In genomic region chr10:26322344-26323051, GRCm38 (mm10) we compare ENCODE assay signal across 15 mouse cellular contexts. TPM values are rescaled to one million over a fixed set of nuclear protein-coding genes. Genes with fewer than 3 reads are reported as not detected.
DNase-seq lines count a peak whose midpoint lies in the region; ATAC-seq and TF ChIP-seq lines count a peak whose summit lies in the region.
"Had no signal": no experiment of that assay in that cellular context is flagged by ENCODE, and none has a peak within 500 bp of the region (broad histone marks: within the 10 kb centered on the region; RNA-seq: fewer than 3 reads in every experiment).

No protein-coding gene starts in this region.

- H3K9me3 ChIP-seq in lung, postnatal 0 days (ENCODE audit: low read length): no peaks in the 10 kb centered on the region
- H3K9me3 ChIP-seq in hindbrain, embryonic 16.5 days (ENCODE audit: control insufficient read depth, low read length): no peaks in the 10 kb centered on the region
- H3K9me3 ChIP-seq: hindbrain, embryonic 15.5 days; limb, embryonic 15.5 days had no signal

- H3K4me2 ChIP-seq in lung, postnatal 0 days (replicated peaks; ENCODE audit: low read depth, low read length): no peak overlapping the region
- H3K4me2 ChIP-seq in hindbrain, embryonic 16.5 days (ENCODE audit: low read length): no peak overlapping the region
- H3K4me2 ChIP-seq: hindbrain, embryonic 15.5 days; limb, embryonic 15.5 days had no signal

- ATAC-seq in lung, postnatal 0 days: no peak
- no peak for ATAC-seq in cerebellum, adult (ENCODE audit: insufficient number of reproducible peaks, low FRiP score, low TSS enrichment)
- ATAC-seq in hindbrain, embryonic 16.5 days: no peak
- ATAC-seq: forebrain, embryonic 16.5 days had no signal

- peak; percentile 41 for TF ChIP-seq CTCF in lung, postnatal 0 days (IDR thresholded peaks at IDR 0.05)

- TF ChIP-seq EP300 in lung, postnatal 0 days (IDR thresholded peaks at IDR 0.05): no peak

- H3K4me3 ChIP-seq in lung, postnatal 0 days (ENCODE audit: low read depth, low read length): no peak overlapping the region
- peak overlapping the region; percentile 0; the same call in 1 of the 2 replicates for H3K4me3 ChIP-seq in macrophage (ENCODE audit: inconsistent target)
- no peak overlapping the region for H3K4me3 ChIP-seq in hindbrain, embryonic 16.5 days (ENCODE audit: low read length)
- H3K4me3 ChIP-seq: hindbrain, embryonic 15.5 days; limb, embryonic 15.5 days had no signal

- WGBS in lung, postnatal 0 days: 79% methylated on average over 7 of the region's 7 CpGs
- WGBS in macrophage (ENCODE audit: missing documents): 57% methylated on average over 7 of the region's 7 CpGs
- 84% methylated on average over 7 of the region's 7 CpGs for WGBS in hindbrain, embryonic 16.5 days

- H3K4me1 ChIP-seq in lung, postnatal 0 days (ENCODE audit: insufficient read depth, low read depth, low read length): no peaks in the 10 kb centered on the region
- no peaks in the 10 kb centered on the region for H3K4me1 ChIP-seq in hindbrain, embryonic 16.5 days (ENCODE audit: control insufficient read depth, insufficient read depth, low read depth, low read length)
- H3K4me1 ChIP-seq: limb, embryonic 15.5 days had no signal

- no peak overlapping the region for H3K9ac ChIP-seq in lung, postnatal 0 days (replicated peaks; ENCODE audit: low read depth)
- no peak overlapping the region for H3K9ac ChIP-seq in hindbrain, embryonic 16.5 days (ENCODE audit: low read depth, low read length)
- H3K9ac ChIP-seq: hindbrain, embryonic 15.5 days; limb, embryonic 15.5 days had no signal

- H3K27ac ChIP-seq in lung, postnatal 0 days (ENCODE audit: low read length): no peak overlapping the region
- H3K27ac ChIP-seq in macrophage: no peak overlapping the region
- no peak overlapping the region for H3K27ac ChIP-seq in hindbrain, embryonic 16.5 days (ENCODE audit: low read depth, low read length)
- H3K27ac ChIP-seq: hindbrain, embryonic 15.5 days; limb, embryonic 15.5 days had no signal

- no peaks in the 10 kb centered on the region for H3K79me2 ChIP-seq in macrophage (ENCODE audit: inconsistent target)

- H3K36me3 ChIP-seq in lung, postnatal 0 days (ENCODE audit: insufficient read depth, low read length): peaks cover 18% of the 10 kb centered on the region; the same call in 1 of the 2 replicates
- peaks cover 4% of the 10 kb centered on the region; the same call in 1 of the 2 replicates for H3K36me3 ChIP-seq in macrophage (ENCODE audit: inconsistent target)
- H3K36me3 ChIP-seq in hindbrain, embryonic 16.5 days (ENCODE audit: control insufficient read depth, insufficient read depth, low read length): peaks cover 2% of the 10 kb centered on the region; the same call in 1 of the 2 replicates
- H3K36me3 ChIP-seq: hindbrain, embryonic 15.5 days had no signal

- DNase-seq in lung, postnatal 0 days (ENCODE audit: low spot score): no peak
- DNase-seq in lung, postnatal 36 days: no peak
- peak; percentile 8 for DNase-seq in MEL-GATA-1-ER (ENCODE audit: extremely low read depth, low read depth)
- DNase-seq in thymus, postnatal 25 days: peak; percentile 59
- no peak for DNase-seq in spleen, adult 12 weeks (ENCODE audit: low spot score)
- DNase-seq: adrenal gland, postnatal 36 days; cerebellum, adult 2 months; heart, adult 18-20 months; kidney, postnatal 14 days had no signal

- no peaks in the 10 kb centered on the region for H3K27me3 ChIP-seq in lung, postnatal 0 days (replicated peaks; ENCODE audit: insufficient read depth, low read length)
- H3K27me3 ChIP-seq in hindbrain, embryonic 16.5 days (replicated peaks; ENCODE audit: control insufficient read depth, insufficient read depth, low read length): no peaks in the 10 kb centered on the region
- H3K27me3 ChIP-seq: hindbrain, embryonic 15.5 days; limb, embryonic 15.5 days had no signal

RNA-seq across cellular contexts. Expression of gene L3mbtl3, which starts 53.3 kb away (rescaled TPM):
- 11.4 and 12.1 TPM in 2 replicates for polyA plus RNA-seq in lung, postnatal 0 days (2015; fragmentation: Nextera tagmentation; extraction: Ambion mirVana)
- 10 to 100 TPM; 12.3 to 43.8 (median 26.2) TPM for total RNA-seq in macrophage (2018; cell fraction: chromatin; rRNA removed)
- total RNA-seq in macrophage (2018; cell fraction: cytosol; rRNA removed): 10 to 100 TPM in 12 of 26 experiments, 1 to 10 TPM in 14; 5.5 to 13.1 (median 9.9) TPM
- 10 to 100 TPM; 10.9 to 26.4 (median 15.4) TPM for total RNA-seq in macrophage (2018; cell fraction: nucleus; rRNA removed)
- 7.8 to 10.8 TPM (median 9.1 TPM) in 3 replicates for polyA plus RNA-seq in macrophage (2018)
- polyA plus RNA-seq in hindbrain, embryonic 16.5 days (2015; fragmentation: Nextera tagmentation; extraction: Ambion mirVana): 24.5 and 25.6 TPM in 2 replicates

Comparison
In these comparisons a context has a peak if more than half of its experiments do, and no peak if none do; other contexts are left out.
1. DNase-seq: peak in MEL-GATA-1-ER (single experiment) and thymus, postnatal 25 days (single experiment); none in lung, postnatal 0 days (single experiment), lung, postnatal 36 days (single experiment) and spleen, adult 12 weeks (single experiment).